Mouse (Mus musculus) ES-E14 (cell line): ENCODE results near the gene Pheta1.

ENCODE experiments used
- CHD2 ChIP-seq: IDR thresholded peaks from 2 replicates; pipeline ENCODE4 v1.6.1; 2014; ENCODE audit warnings: mild to moderate bottlenecking, low read depth, low read length, inconsistent platforms
- HCFC1 ChIP-seq: IDR thresholded peaks from 2 replicates; pipeline ENCODE4 v1.6.1; 2012; ENCODE audit warnings: low read length, inconsistent platforms, borderline replicate concordance; ENCODE audit not compliant: insufficient read depth
- ZC3H11A ChIP-seq: IDR thresholded peaks from 2 replicates; pipeline ENCODE4 v1.6.1; 2012; ENCODE audit warnings: low read depth, mild to moderate bottlenecking, inconsistent platforms, low read length, borderline replicate concordance
- ZNF384 ChIP-seq: IDR thresholded peaks from 2 replicates; pipeline ENCODE4 v1.6.1; 2012; ENCODE audit warnings: low read depth, low read length, inconsistent platforms

- TF ChIP-seq HCFC1 (no peak), ZNF384 (no peak), CHD2 (no peak), ZC3H11A (no peak)
Measured at GRCm38 (mm10) chr5:121879211-121879610, 30.4 kb downstream of the Pheta1 start.
